Mouse (Mus musculus) limb, embryonic 11.5 days (tissue): ENCODE data around the gene Tmem132b. TPM values are rescaled to one million over a fixed set of nuclear protein-coding genes. Genes with fewer than 3 reads are reported as not detected.

ENCODE experiments used
- ATAC-seq: fragments of 200-750 bp; cut with Nextera tagmentation; 2 replicates; pipeline ENCODE4 v1.8.0; 2017; ENCODE audit warnings: low read depth; ENCODE audit not compliant: insufficient number of reproducible peaks, low FRiP score, low TSS enrichment
- DNase-seq: peaks from one replicate; pipeline ENCODE4 v3.0.0-alpha.2; 2015; ENCODE audit warnings: low spot score
- H3K27ac ChIP-seq: fragments of 300-500 bp; sonication (generic); replicated peaks from 2 replicates; pipeline ENCODE4 v1.5.1; 2014; ENCODE audit warnings: low read depth, mild to moderate bottlenecking, low read length
- H3K27me3 ChIP-seq: fragments of 300-500 bp; sonication (generic); 2 replicates; pipeline ENCODE4 v1.6.1; 2014; ENCODE audit warnings: mild to moderate bottlenecking, low read length, mixed read lengths; ENCODE audit not compliant: control insufficient read depth, insufficient read depth
- H3K36me3 ChIP-seq: fragments of 300-500 bp; sonication (generic); 2 replicates; pipeline ENCODE4 v1.6.1; 2014; ENCODE audit warnings: mild to moderate bottlenecking, low read length, moderate library complexity, mixed read lengths; ENCODE audit not compliant: control insufficient read depth, insufficient read depth
- H3K4me1 ChIP-seq: fragments of 300-500 bp; sonication (generic); 2 replicates; pipeline ENCODE4 v1.6.1; 2014; ENCODE audit warnings: low read length, mixed read lengths; ENCODE audit not compliant: control insufficient read depth, insufficient read depth
- H3K4me2 ChIP-seq: fragments of 300-500 bp; sonication (generic); 2 replicates; pipeline ENCODE4 v1.6.1; 2014; ENCODE audit warnings: low read depth, mild to moderate bottlenecking, moderate library complexity; ENCODE audit not compliant: severe bottlenecking
- H3K4me3 ChIP-seq: fragments of 300-500 bp; sonication (generic); 2 replicates; pipeline ENCODE4 v1.5.1; 2014; ENCODE audit warnings: low read depth, low read length
- H3K9ac ChIP-seq: fragments of 300-500 bp; sonication (generic); 2 replicates; pipeline ENCODE4 v1.6.1; 2014; ENCODE audit warnings: mild to moderate bottlenecking, low read length
- H3K9me3 ChIP-seq: fragments of 300-500 bp; sonication (generic); 2 replicates; pipeline ENCODE4 v1.6.1; 2016; ENCODE audit warnings: low read length; ENCODE audit not compliant: control insufficient read depth
- WGBS: fragments of 180-500 bp; shearing (Covaris S2); extraction: QIAGEN DNeasy Blood & Tissue Kit; methylation state at CpG from one replicate; pipeline ENCODE4 v1.1.7; 2014; 5-methylcytosine and 5-hydroxymethylcytosine counted together
- polyA plus RNA-seq: library from polyadenylated mRNA; unstranded; fragments of >200 nt; fragmentation: Nextera tagmentation; extraction: Ambion mirVana; gene quantifications from 2 replicates; pipeline ENCODE4 v1.2.1, GENCODE M21; 2014

The Tmem132b gene
- polyA plus RNA-seq, 1 experiment from 2014 or later, result 0.08 TPM

GRCm38 (mm10) chr5:125545090-125545489, 13.5 kb downstream of the Tmem132b start:
- Histone ChIP-seq H3K9me3 (no peaks in the 10 kb centered on the region), H3K27ac (no peak overlapping the region), H3K4me3 (no peak overlapping the region), H3K36me3 (no peaks in the 10 kb centered on the region), H3K9ac (no peak overlapping the region), H3K4me2 (no peak overlapping the region), H3K27me3 (no peaks in the 10 kb centered on the region), H3K4me1 (no peaks in the 10 kb centered on the region)
- ATAC-seq (no peak), DNase-seq (no peak)
- 86% methylated on average over 2 of the region's 2 CpGs for WGBS

- Histone ChIP-seq H3K27me3 (no peaks in the 10 kb centered on the region), H3K4me2 (no peak overlapping the region), H3K9ac (no peak overlapping the region), H3K4me3 (no peak overlapping the region), H3K27ac (no peak overlapping the region), H3K36me3 (no peaks in the 10 kb centered on the region), H3K9me3 (no peaks in the 10 kb centered on the region), H3K4me1 (no peaks in the 10 kb centered on the region)
- DNase-seq, result no peak
- ATAC-seq, result no peak
- WGBS, result 23% methylated on average over 13 of the region's 13 CpGs
Observed at GRCm38 (mm10) chr5:125546293-125546692, 14.7 kb downstream of the Tmem132b start.

- Histone ChIP-seq H3K27ac (no peak overlapping the region), H3K36me3 (no peaks in the 10 kb centered on the region), H3K27me3 (no peaks in the 10 kb centered on the region), H3K4me2 (no peak overlapping the region), H3K4me1 (no peaks in the 10 kb centered on the region), H3K9ac (no peak overlapping the region), H3K9me3 (no peaks in the 10 kb centered on the region), H3K4me3 (no peak overlapping the region)
- ATAC-seq (no peak), DNase-seq (no peak)
- WGBS, result 40% methylated on average over 11 of the region's 11 CpGs
Observed at GRCm38 (mm10) chr5:125549750-125550489, 18.3 kb downstream of the Tmem132b start.

GRCm38 (mm10) chr5:125555732-125556131, 24.2 kb downstream of the Tmem132b start:
- H3K27ac ChIP-seq, result no peak overlapping the region
- no peak overlapping the region for H3K4me2 ChIP-seq
- no peak for ATAC-seq
- H3K4me1 ChIP-seq, result no peaks in the 10 kb centered on the region
- H3K27me3 ChIP-seq, result no peaks in the 10 kb centered on the region
- WGBS, result 70% methylated on average over 5 of the region's 5 CpGs
- H3K9ac ChIP-seq, result no peak overlapping the region
- H3K4me3 ChIP-seq, result no peak overlapping the region
- DNase-seq, result no peak
- H3K36me3 ChIP-seq, result no peaks in the 10 kb centered on the region
- no peaks in the 10 kb centered on the region for H3K9me3 ChIP-seq

- DNase-seq (no peak), ATAC-seq (no peak)
- Histone ChIP-seq H3K4me1 (no peaks in the 10 kb centered on the region), H3K27ac (no peak overlapping the region), H3K9me3 (no peaks in the 10 kb centered on the region), H3K27me3 (no peaks in the 10 kb centered on the region), H3K9ac (no peak overlapping the region), H3K4me3 (no peak overlapping the region), H3K4me2 (no peak overlapping the region), H3K36me3 (no peaks in the 10 kb centered on the region)
- 45% methylated on average over 6 of the region's 6 CpGs for WGBS
Observed at GRCm38 (mm10) chr5:125563492-125563891, 31.9 kb downstream of the Tmem132b start.

- H3K27ac ChIP-seq, result no peak overlapping the region
- 75% methylated on average over 11 of the region's 11 CpGs for WGBS
- no peak overlapping the region for H3K4me2 ChIP-seq
- DNase-seq (peak; percentile 28), ATAC-seq (no peak)
- H3K4me1 ChIP-seq, result no peaks in the 10 kb centered on the region
- H3K9me3 ChIP-seq, result no peaks in the 10 kb centered on the region
- H3K4me3 ChIP-seq, result no peak overlapping the region
- H3K36me3 ChIP-seq, result no peaks in the 10 kb centered on the region
- no peak overlapping the region for H3K9ac ChIP-seq
- H3K27me3 ChIP-seq, result no peaks in the 10 kb centered on the region
Observed at GRCm38 (mm10) chr5:125565725-125566124, 34.2 kb downstream of the Tmem132b start.

GRCm38 (mm10) chr5:125568457-125568856, 36.9 kb downstream of the Tmem132b start:
- Histone ChIP-seq H3K4me2 (no peak overlapping the region), H3K4me3 (no peak overlapping the region), H3K27ac (no peak overlapping the region), H3K27me3 (no peaks in the 10 kb centered on the region), H3K36me3 (no peaks in the 10 kb centered on the region), H3K9me3 (no peaks in the 10 kb centered on the region), H3K4me1 (no peaks in the 10 kb centered on the region), H3K9ac (no peak overlapping the region)
- no peak for DNase-seq
- ATAC-seq, result no peak

GRCm38 (mm10) chr5:125572011-125572410, 40.4 kb downstream of the Tmem132b start:
- no peaks in the 10 kb centered on the region for H3K36me3 ChIP-seq
- ATAC-seq (no peak), DNase-seq (no peak)

GRCm38 (mm10) chr5:125574886-125575285, 43.3 kb downstream of the Tmem132b start:
- Histone ChIP-seq H3K4me2 (no peak overlapping the region), H3K9ac (no peak overlapping the region), H3K4me3 (no peak overlapping the region), H3K4me1 (no peaks in the 10 kb centered on the region), H3K36me3 (no peaks in the 10 kb centered on the region), H3K27ac (no peak overlapping the region), H3K27me3 (no peaks in the 10 kb centered on the region), H3K9me3 (no peaks in the 10 kb centered on the region)
- DNase-seq (no peak), ATAC-seq (no peak)
- 15% methylated on average over 8 of the region's 8 CpGs for WGBS

More at GRCm38 (mm10) chr5:125572011-125572410, 40.4 kb downstream of the Tmem132b start:
- Histone ChIP-seq H3K27ac (no peak overlapping the region), H3K4me1 (no peaks in the 10 kb centered on the region), H3K27me3 (no peaks in the 10 kb centered on the region), H3K4me3 (no peak overlapping the region), H3K9ac (no peak overlapping the region), H3K9me3 (no peaks in the 10 kb centered on the region), H3K4me2 (no peak overlapping the region)
- 87% methylated on average over 5 of the region's 5 CpGs for WGBS
